Mouse (Mus musculus) embryonic fibroblast, embryonic 13.5 days (primary cell): ENCODE data around the gene Fam166b.

ENCODE experiments used
- CTCF ChIP-seq: IDR thresholded peaks from 2 replicates; pipeline ENCODE4 v1.5.1; 2011; ENCODE audit warnings: mild to moderate bottlenecking, control low read depth, low read length, moderate library complexity, borderline replicate concordance; ENCODE audit not compliant: insufficient read depth
- POLR2A ChIP-seq: IDR thresholded peaks from 2 replicates; pipeline ENCODE4 v1.6.1; 2011; ENCODE audit warnings: low read depth, mild to moderate bottlenecking, control low read depth, low read length, moderate library complexity

DNA sequence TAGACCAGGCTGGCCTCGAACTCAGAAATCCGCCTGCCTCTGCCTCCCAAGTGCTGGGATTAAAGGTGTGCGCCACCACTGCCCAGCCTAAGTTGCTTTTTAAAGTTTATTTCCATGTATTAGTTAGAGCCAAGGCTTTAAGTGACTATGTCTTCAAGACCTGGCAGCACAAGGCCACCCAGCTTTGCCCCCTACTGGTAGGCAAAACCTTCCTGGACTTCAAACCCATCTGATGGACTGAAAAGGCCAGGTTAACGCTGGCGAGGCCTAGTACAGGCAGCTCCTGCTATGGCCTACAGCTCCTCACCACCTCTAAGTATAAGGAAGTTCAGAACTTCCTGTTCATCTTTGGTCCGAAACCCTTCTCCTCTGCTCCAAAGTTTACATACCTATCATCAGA lies 47.7 kb upstream of the Fam166b start:
- TF ChIP-seq CTCF (no peak), POLR2A (no peak)
